Mouse (Mus musculus): Measurements from ENCODE around the gene Cd300c.

DNA sequence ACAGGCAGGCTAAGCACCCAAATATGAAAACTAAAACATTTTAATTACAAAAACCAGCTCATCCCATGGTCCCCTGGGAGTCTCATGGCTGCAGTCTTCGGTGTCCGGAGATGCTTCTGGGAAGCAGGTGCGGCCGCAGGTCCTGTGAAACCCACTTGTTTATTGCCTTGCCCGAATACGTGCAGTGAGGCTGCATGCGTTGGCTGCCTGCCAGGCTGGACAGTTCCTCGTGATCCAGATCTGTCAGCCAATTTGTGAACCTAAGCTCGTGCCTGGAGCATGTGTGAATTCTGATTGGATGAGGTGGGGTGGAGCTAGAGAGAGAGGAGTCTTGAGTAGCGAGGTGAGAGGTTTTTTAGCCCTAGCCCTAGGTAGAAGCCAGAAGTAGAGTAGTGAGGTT, 3.8 kb upstream of the Cd300c start:
- TF ChIP-seq EP300 (IDR thresholded peaks at IDR 0.05; ENCODE audit: low read depth) (no peak), CTCF (IDR thresholded peaks at IDR 0.05; ENCODE audit: low read depth) (no peak)
